Mouse (Mus musculus) embryonic fibroblast, embryonic 13.5 days (primary cell): ENCODE measurements at regions not wholly inside any gene's neighbourhood (a gene's known extent, or its start where the extent isn't known, plus 50 kb on each side); places are given as distances from the start of the nearest gene placed in this dataset.

Source experiments
- H3K27ac ChIP-seq: 2 replicates; pipeline ENCODE4 v1.5.1; 2012; ENCODE audit warnings: low read length, control low read depth, inconsistent platforms; ENCODE audit not compliant: insufficient read depth
- H3K4me1 ChIP-seq: 2 replicates; pipeline ENCODE4 v1.6.1; 2011; ENCODE audit warnings: low read length; ENCODE audit not compliant: control insufficient read depth, insufficient read depth
- H3K4me3 ChIP-seq: 2 replicates; pipeline ENCODE4 v1.5.1; 2011; ENCODE audit warnings: mild to moderate bottlenecking, control low read depth, low read length; ENCODE audit not compliant: insufficient read depth
- CTCF ChIP-seq: IDR thresholded peaks from 2 replicates; pipeline ENCODE4 v1.5.1; 2011; ENCODE audit warnings: mild to moderate bottlenecking, control low read depth, low read length, moderate library complexity, borderline replicate concordance; ENCODE audit not compliant: insufficient read depth
- POLR2A ChIP-seq: IDR thresholded peaks from 2 replicates; pipeline ENCODE4 v1.6.1; 2011; ENCODE audit warnings: low read depth, mild to moderate bottlenecking, control low read depth, low read length, moderate library complexity

- Histone ChIP-seq H3K4me3 (no peak overlapping the region), H3K27ac (no peak overlapping the region), H3K4me1 (no peaks in the 10 kb centered on the region)
- no peak for TF ChIP-seq POLR2A
- no peak for TF ChIP-seq CTCF
Observed at GRCm38 (mm10) chr13:26356341-26356740, 413.6 kb downstream of the Hdgfl1 start.

GRCm38 (mm10) chr13:26354421-26354820 is 415.5 kb downstream of the Hdgfl1 start:
- TF ChIP-seq CTCF (no peak), POLR2A (no peak)
- Histone ChIP-seq H3K4me1 (no peaks in the 10 kb centered on the region), H3K4me3 (no peak overlapping the region), H3K27ac (no peak overlapping the region)

DNA sequence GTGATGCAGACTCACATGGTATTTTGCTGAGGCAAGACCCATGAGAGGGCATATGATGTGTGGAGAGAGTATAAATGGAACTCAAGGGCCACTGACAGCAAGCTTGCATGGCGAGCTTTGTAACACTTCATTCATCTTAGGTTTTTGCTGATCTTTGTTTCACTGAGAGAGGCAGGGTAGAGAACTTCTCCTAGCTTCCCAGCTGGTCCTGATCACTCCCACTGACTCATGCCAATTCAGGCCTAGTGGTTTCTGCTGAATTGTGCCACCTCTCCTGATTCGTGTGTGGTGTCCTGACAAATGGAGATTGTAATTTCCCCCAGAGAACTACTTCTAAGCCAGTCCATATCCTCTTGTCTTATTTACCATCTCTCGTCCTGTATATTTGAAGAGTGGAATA is 419.5 kb downstream of the Hdgfl1 start:
- no peak for TF ChIP-seq CTCF
- no peak for TF ChIP-seq POLR2A
- no peak overlapping the region for H3K27ac ChIP-seq
- no peaks in the 10 kb centered on the region for H3K4me1 ChIP-seq
- H3K4me3 ChIP-seq, result no peak overlapping the region

DNA sequence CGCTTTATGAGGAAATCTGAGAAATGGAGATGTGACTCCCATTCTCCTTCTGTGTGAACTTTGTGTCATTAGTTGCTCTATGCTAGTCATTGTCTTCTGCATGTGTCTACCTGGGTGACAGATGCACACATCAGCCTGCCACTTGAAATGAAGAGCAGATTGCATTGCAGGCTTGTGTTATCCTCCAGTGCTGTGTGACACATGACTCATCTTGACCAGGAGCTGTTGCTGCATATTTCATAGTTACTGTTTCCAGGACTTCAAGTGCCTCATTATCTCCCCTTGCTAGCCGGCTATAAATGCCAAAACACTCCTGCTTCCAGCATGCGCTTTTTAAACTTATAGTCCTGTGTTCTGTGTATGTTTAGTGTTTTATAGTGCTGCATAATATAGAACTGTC is 431.2 kb downstream of the Hdgfl1 start:
- H3K4me3 ChIP-seq, result no peak overlapping the region
- 0 out of 2 replicates have a peak, but pooled peaks cover 2% of the 10 kb centered on the region for H3K4me1 ChIP-seq
- TF ChIP-seq POLR2A, result no peak
- no peak for TF ChIP-seq CTCF
- no peak overlapping the region for H3K27ac ChIP-seq

DNA sequence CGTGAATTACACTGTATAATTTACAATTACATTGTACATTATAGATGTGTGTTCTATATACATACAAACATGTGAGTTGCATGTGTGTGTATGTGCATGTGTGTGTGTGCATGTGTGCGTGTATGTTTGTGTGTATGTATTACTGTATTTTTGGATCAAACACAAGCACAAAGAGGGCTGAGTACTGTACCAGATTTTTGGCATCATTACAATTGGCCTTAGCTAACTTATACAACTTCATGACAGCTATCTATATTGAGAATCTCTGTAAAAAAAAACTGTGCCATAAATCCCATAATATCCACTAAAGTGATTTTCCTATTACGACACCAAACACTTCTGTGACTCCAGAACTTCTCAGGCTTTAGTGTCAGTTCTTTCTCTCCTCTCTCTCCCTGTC is 444.9 kb downstream of the Hdgfl1 start:
- H3K4me3 ChIP-seq, result no peak overlapping the region
- H3K27ac ChIP-seq, result no peak overlapping the region
- H3K4me1 ChIP-seq, result no peaks in the 10 kb centered on the region
- TF ChIP-seq POLR2A, result no peak
- no peak for TF ChIP-seq CTCF

GRCm38 (mm10) chr13:26324633-26325032 is 445.3 kb downstream of the Hdgfl1 start:
- no peak overlapping the region for H3K4me3 ChIP-seq
- no peak for TF ChIP-seq POLR2A
- TF ChIP-seq CTCF, result no peak

GRCm38 (mm10) chr13:26318557-26318956 is 451.4 kb downstream of the Hdgfl1 start:
- H3K27ac ChIP-seq, result no peak overlapping the region
- no peak overlapping the region for H3K4me3 ChIP-seq
- TF ChIP-seq CTCF, result no peak
- no peak for TF ChIP-seq POLR2A
- no peaks in the 10 kb centered on the region for H3K4me1 ChIP-seq

More at GRCm38 (mm10) chr13:26324633-26325032, 445.3 kb downstream of the Hdgfl1 start:
- Histone ChIP-seq H3K4me1 (no peaks in the 10 kb centered on the region), H3K27ac (no peak overlapping the region)

GRCm38 (mm10) chr13:26312246-26313010 is 457.5 kb downstream of the Hdgfl1 start:
- no peak for TF ChIP-seq POLR2A
- no peak for TF ChIP-seq CTCF
- Histone ChIP-seq H3K27ac (no peak overlapping the region), H3K4me3 (no peak overlapping the region), H3K4me1 (no peaks in the 10 kb centered on the region)

GRCm38 (mm10) chr13:26284073-26284444 is 485.9 kb downstream of the Hdgfl1 start:
- Histone ChIP-seq H3K27ac (no peak overlapping the region), H3K4me1 (no peaks in the 10 kb centered on the region), H3K4me3 (no peak overlapping the region)
- TF ChIP-seq CTCF, result no peak
- no peak for TF ChIP-seq POLR2A

- TF ChIP-seq POLR2A (no peak), CTCF (no peak)
- no peaks in the 10 kb centered on the region for H3K4me1 ChIP-seq
- H3K4me3 ChIP-seq, result no peak overlapping the region
- H3K27ac ChIP-seq, result no peak overlapping the region
Observed at GRCm38 (mm10) chr13:26283397-26284072, 486.4 kb downstream of the Hdgfl1 start.
